Mouse (Mus musculus): ENCODE results near the gene Srpr. TPM values are rescaled to one million over a fixed set of nuclear protein-coding genes. Genes with fewer than 3 reads are reported as not detected.
A peak's percentile ranks its signal among the peaks of the same experiment; 100 is the strongest.

The Srpr gene
- polyA plus RNA-seq, 1 experiment from 2014 or later, result 94.4 TPM

DNA sequence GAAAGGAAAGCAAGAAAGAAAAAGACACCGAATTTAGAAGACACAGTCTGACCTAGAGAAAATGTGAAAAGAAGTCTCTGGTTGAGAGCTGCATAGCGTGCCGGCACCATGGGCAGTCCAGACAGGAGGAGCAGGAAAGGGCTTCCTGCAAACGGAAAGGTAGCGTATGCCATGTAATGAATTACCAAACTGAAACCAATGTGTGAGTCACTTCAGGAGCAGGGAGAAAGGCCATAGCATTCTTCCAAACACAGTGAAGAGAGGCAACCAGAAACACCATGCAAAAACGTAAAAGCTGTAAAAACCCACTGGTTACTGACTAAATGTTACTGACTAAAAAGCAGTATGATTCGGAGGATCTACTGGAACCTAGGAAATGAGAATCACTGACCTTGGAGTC, 38.3 kb upstream of the Srpr start:
- no peak for DNase-seq
- Histone ChIP-seq H3K36me3 (replicated peaks; ENCODE audit: insufficient read depth, low read length) (peaks cover 6% of the 10 kb centered on the region; the same call in 1 of the 2 replicates), H3K9me3 (ENCODE audit: low read length) (no peaks in the 10 kb centered on the region), H3K27me3 (ENCODE audit: insufficient read depth, low read length) (no peaks in the 10 kb centered on the region), H3K27ac (ENCODE audit: low read depth) (0 out of 2 replicates have a peak overlapping the region, but pooled peaks have one; percentile 5), H3K4me1 (ENCODE audit: insufficient read depth) (no peaks in the 10 kb centered on the region), H3K4me3 (ENCODE audit: low read depth, low read length) (no peak overlapping the region), H3K9ac (replicated peaks) (no peak overlapping the region), H3K4me2 (ENCODE audit: low read depth, low read length) (no peak overlapping the region)
- no peak for TF ChIP-seq EP300 (IDR thresholded peaks at IDR 0.05; ENCODE audit: low read depth)
- TF ChIP-seq CTCF (IDR thresholded peaks at IDR 0.05; ENCODE audit: low read depth), result no peak
- 83% methylated on average over 7 of the region's 7 CpGs for WGBS (ENCODE audit: insufficient replicate concordance)
- no peak for ATAC-seq

DNA sequence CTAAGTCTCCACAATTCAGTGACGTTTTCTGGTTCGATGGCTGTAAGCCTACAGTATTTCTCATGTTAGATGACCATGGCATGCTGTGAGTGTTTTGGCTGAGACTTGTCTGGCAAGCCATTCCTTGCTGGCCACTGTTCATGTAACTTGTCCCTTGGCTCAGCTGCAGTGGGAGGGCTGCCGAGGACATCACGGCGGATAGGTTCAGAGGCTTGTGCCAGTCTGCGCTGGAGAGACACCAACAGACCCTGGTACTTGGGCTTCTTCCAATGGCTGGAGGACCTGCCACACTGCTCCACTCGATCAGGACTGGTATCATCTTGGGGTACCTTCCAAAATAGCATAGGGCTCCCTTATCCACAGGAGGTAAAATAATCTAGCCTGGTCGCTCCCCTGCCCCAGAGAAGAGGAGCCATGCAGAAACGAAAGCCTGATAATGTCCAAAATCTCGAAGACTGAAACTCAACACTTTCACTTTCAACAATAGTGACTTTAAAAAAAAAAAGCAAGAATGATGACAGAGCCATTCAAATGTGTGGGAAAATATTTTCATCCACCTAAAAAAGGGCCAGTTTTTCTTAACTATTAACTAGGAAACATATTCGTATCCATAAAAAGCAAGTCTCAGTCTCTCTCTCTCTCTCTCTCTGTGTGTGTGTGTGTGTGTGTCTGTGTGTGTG, 36.8 kb upstream of the Srpr start:
- peaks cover 6% of the 10 kb centered on the region; the same call in 1 of the 2 replicates for H3K36me3 ChIP-seq (replicated peaks; ENCODE audit: insufficient read depth, low read length)
- no peak overlapping the region for H3K4me2 ChIP-seq (ENCODE audit: low read depth, low read length)
- H3K4me3 ChIP-seq (ENCODE audit: low read depth, low read length), result no peak overlapping the region
- ATAC-seq (no peak), DNase-seq (no peak)
- 82% methylated on average over 11 of the region's 11 CpGs for WGBS (ENCODE audit: insufficient replicate concordance)
- no peaks in the 10 kb centered on the region for H3K27me3 ChIP-seq (ENCODE audit: insufficient read depth, low read length)
- H3K9me3 ChIP-seq (ENCODE audit: low read length), result no peaks in the 10 kb centered on the region
- no peaks in the 10 kb centered on the region for H3K4me1 ChIP-seq (ENCODE audit: insufficient read depth)
- no peak overlapping the region for H3K27ac ChIP-seq (ENCODE audit: low read depth)
- no peak overlapping the region for H3K9ac ChIP-seq (replicated peaks)
- no peak for TF ChIP-seq CTCF (IDR thresholded peaks at IDR 0.05; ENCODE audit: low read depth)
- TF ChIP-seq EP300 (IDR thresholded peaks at IDR 0.05; ENCODE audit: low read depth), result no peak

DNA sequence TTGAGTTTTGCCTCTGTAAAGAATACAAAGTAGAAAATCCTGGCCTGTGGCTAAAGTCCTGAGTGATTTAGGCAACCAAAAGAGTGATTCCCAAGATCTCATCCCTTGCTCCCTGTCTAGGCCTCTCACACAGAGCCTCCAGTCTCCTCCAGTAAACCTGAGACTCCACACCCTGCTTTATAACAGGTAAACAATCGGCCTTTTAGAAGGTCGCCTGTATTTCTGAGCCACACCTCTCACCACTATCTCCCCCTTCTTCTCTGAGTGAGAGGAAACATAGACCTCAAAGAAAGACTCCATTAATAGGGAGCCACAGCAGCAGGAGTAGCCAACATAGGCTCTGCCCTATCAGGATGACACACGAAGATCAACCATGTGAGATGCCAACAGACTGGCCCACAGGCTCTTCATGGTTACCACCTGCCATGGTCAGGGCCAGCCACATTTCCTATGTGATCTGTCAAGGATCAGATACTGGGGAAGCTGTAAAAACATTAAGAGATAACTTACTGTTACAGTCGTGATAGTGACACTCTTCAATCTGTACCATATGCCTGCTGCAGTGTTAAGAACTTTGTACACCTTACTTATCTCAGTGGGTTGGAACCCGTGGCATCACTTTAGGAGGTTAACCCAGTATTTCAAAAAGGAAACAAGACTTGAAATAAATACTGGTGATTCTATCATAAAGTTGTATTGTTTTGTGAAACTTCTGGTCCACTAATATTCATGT, 35.7 kb upstream of the Srpr start:
- DNase-seq (no peak), ATAC-seq (no peak)
- H3K4me2 ChIP-seq (ENCODE audit: low read depth, low read length), result no peak overlapping the region
- no peaks in the 10 kb centered on the region for H3K9me3 ChIP-seq (ENCODE audit: low read length)
- H3K36me3 ChIP-seq (replicated peaks; ENCODE audit: insufficient read depth, low read length), result peaks cover 10% of the 10 kb centered on the region; the same call in 1 of the 2 replicates
- H3K9ac ChIP-seq (replicated peaks), result no peak overlapping the region
- WGBS (ENCODE audit: insufficient replicate concordance), result 59% methylated on average over 5 of the region's 5 CpGs
- H3K27me3 ChIP-seq (ENCODE audit: insufficient read depth, low read length), result no peaks in the 10 kb centered on the region
- H3K4me1 ChIP-seq (ENCODE audit: insufficient read depth), result no peaks in the 10 kb centered on the region
- TF ChIP-seq EP300 (IDR thresholded peaks at IDR 0.05; ENCODE audit: low read depth) (no peak), CTCF (IDR thresholded peaks at IDR 0.05; ENCODE audit: low read depth) (no peak)
- H3K27ac ChIP-seq (ENCODE audit: low read depth), result no peak overlapping the region
- H3K4me3 ChIP-seq (ENCODE audit: low read depth, low read length), result no peak overlapping the region

- H3K36me3 ChIP-seq (replicated peaks; ENCODE audit: insufficient read depth, low read length), result peaks cover 10% of the 10 kb centered on the region; the same call in 1 of the 2 replicates
- no peak overlapping the region for H3K4me3 ChIP-seq (ENCODE audit: low read depth, low read length)
- peak overlapping the region; percentile 45; the same call in 1 of the 2 replicates for H3K27ac ChIP-seq (ENCODE audit: low read depth)
- H3K27me3 ChIP-seq (ENCODE audit: insufficient read depth, low read length), result no peaks in the 10 kb centered on the region
- DNase-seq, result no peak
- H3K9me3 ChIP-seq (ENCODE audit: low read length), result no peaks in the 10 kb centered on the region
- H3K4me2 ChIP-seq (ENCODE audit: low read depth, low read length), result no peak overlapping the region
- WGBS (ENCODE audit: insufficient replicate concordance), result 28% methylated on average over 3 of the region's 3 CpGs
- no peak overlapping the region for H3K9ac ChIP-seq (replicated peaks)
- ATAC-seq, result peak; percentile 71
- peak; percentile 75 for TF ChIP-seq CTCF (IDR thresholded peaks at IDR 0.05; ENCODE audit: low read depth)
- no peak for TF ChIP-seq EP300 (IDR thresholded peaks at IDR 0.05; ENCODE audit: low read depth)
- H3K4me1 ChIP-seq (ENCODE audit: insufficient read depth), result no peaks in the 10 kb centered on the region
Measured at GRCm38 (mm10) chr9:35166144-35166797, 33.7 kb upstream of the Srpr start.

GRCm38 (mm10) chr9:35166798-35167635, 33.0 kb upstream of the Srpr start:
- Histone ChIP-seq H3K4me1 (ENCODE audit: insufficient read depth) (no peaks in the 10 kb centered on the region; the same call in 1 of the 2 replicates), H3K27me3 (ENCODE audit: insufficient read depth, low read length) (no peaks in the 10 kb centered on the region), H3K4me3 (ENCODE audit: low read depth, low read length) (no peak overlapping the region), H3K4me2 (ENCODE audit: low read depth, low read length) (no peak overlapping the region), H3K36me3 (replicated peaks; ENCODE audit: insufficient read depth, low read length) (peaks cover 10% of the 10 kb centered on the region; the same call in 1 of the 2 replicates), H3K9ac (replicated peaks) (no peak overlapping the region), H3K9me3 (ENCODE audit: low read length) (no peaks in the 10 kb centered on the region), H3K27ac (ENCODE audit: low read depth) (peak overlapping the region; percentile 45)
- 61% methylated on average over 9 of the region's 9 CpGs for WGBS (ENCODE audit: insufficient replicate concordance)
- DNase-seq (no peak), ATAC-seq (peak; percentile 52)
- TF ChIP-seq EP300 (IDR thresholded peaks at IDR 0.05; ENCODE audit: low read depth), result no peak
- TF ChIP-seq CTCF (IDR thresholded peaks at IDR 0.05; ENCODE audit: low read depth), result no peak
